Mouse (Mus musculus): ENCODE measurements at regions not wholly inside any gene's neighbourhood (a gene's known extent, or its start where the extent isn't known, plus 50 kb on each side); places are given as distances from the start of the nearest gene placed in this dataset.

DNA sequence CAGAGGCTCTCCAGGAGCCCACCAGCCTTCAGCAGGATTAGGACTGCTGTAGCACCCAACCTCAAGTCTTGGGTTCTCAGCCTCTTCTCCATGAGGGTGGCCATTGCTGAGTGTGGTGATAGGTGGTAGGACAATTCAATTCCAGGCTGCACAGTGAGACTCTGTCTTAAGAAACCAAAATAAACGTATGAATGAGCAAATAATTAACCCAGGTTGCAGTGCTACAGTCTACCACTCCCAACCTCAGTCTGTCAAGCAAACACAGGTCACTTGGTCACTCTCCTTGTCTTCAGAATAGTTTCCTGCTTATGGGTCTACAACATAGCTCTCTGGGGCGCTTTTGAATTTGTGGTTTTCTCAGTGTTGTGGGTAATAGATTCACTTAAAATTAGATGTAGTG lies 499.8 kb downstream of the Cdh26 start:
- H3K4me2 ChIP-seq (replicated peaks) = peak overlapping the region; percentile 30; the same call in 1 of the 2 replicates
- H3K9me3 ChIP-seq = no peaks in the 10 kb centered on the region
- no peak overlapping the region for H3K9ac ChIP-seq
- peak; percentile 97 for ATAC-seq
- no peaks in the 10 kb centered on the region for H3K27me3 ChIP-seq (replicated peaks)
- no peak overlapping the region for H3K4me3 ChIP-seq (replicated peaks)
- peak overlapping the region; percentile 33; the same call in 1 of the 2 replicates for H3K27ac ChIP-seq
- no peaks in the 10 kb centered on the region for H3K4me1 ChIP-seq (replicated peaks)
- H3K36me3 ChIP-seq = no peaks in the 10 kb centered on the region
- WGBS = 58% methylated on average over 2 of the region's 2 CpGs

DNA sequence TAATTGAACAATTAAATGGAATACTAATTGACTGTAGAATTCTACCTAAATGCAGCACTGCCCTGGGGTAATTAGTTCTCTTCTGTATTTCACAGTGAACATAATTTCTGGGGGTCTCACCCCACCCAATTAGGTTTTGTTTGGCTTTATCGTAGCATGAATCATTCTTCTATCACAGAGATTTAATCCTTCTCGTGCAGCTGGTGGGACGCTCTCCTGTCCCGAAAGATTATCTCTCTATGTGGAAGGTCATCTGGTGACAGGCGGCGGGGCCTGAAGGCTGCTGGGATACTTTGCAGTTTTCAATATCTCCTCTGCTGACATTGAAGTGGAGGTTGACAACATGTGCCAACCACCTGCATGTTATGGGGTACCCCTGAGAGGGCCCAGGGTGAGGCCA lies 493.8 kb upstream of the Cdh4 start:
- Histone ChIP-seq H3K4me2 (replicated peaks) (no peak overlapping the region), H3K36me3 (no peaks in the 10 kb centered on the region), H3K9me3 (no peaks in the 10 kb centered on the region), H3K9ac (no peak overlapping the region), H3K27ac (no peak overlapping the region), H3K27me3 (replicated peaks) (no peaks in the 10 kb centered on the region), H3K4me1 (replicated peaks) (no peaks in the 10 kb centered on the region), H3K4me3 (replicated peaks) (no peak overlapping the region)
- ATAC-seq = no peak
- WGBS = 84% methylated on average over 6 of the region's 6 CpGs

DNA sequence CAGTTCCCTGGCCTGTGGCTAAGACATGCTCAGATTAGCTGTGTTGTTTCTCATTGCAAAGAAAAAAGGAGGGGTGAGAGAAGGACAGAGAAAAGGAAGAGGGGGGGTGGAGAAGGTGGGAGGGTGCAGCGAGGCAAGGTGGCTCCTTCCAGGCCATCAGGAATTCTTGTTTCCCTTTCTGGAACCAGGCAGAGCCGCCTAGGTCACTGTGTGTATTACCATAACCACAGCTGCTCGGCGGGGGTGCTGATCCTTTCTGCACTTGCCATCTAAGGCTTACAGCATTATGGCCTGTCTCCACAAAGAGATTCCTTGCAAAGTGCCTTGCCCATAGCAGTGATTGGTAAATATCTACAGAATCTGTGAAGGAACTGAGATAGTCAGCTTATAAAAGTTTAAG lies 493.1 kb upstream of the Cdh4 start:
- no peak overlapping the region for H3K27ac ChIP-seq
- H3K9me3 ChIP-seq = no peaks in the 10 kb centered on the region
- H3K4me3 ChIP-seq (replicated peaks) = no peak overlapping the region
- no peak for ATAC-seq
- no peaks in the 10 kb centered on the region for H3K27me3 ChIP-seq (replicated peaks)
- no peak overlapping the region for H3K9ac ChIP-seq
- no peak overlapping the region for H3K4me2 ChIP-seq (replicated peaks)
- no peaks in the 10 kb centered on the region for H3K4me1 ChIP-seq (replicated peaks)
- no peaks in the 10 kb centered on the region for H3K36me3 ChIP-seq
- WGBS = 39% methylated on average over 4 of the region's 4 CpGs

DNA sequence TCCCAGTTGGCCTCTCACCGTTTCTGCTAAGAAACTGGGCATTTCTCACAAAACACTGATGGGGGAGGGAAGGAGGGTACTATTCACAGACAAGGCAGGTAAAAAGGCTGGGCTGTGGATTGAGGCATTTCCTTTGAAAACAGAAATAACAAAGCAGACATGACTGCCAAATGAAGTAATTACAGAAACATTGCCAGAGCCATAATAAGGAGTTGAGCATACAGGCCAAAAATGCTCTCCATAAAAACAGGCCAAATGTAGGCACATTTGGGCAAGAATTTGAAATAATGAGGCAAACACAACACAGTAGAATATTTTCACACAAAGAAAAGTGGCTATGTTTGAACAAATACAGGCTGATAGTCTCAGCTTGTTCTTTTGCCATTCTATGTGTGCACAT lies 491.9 kb upstream of the Cdh4 start:
- no peaks in the 10 kb centered on the region for H3K27me3 ChIP-seq (replicated peaks)
- ATAC-seq = no peak

DNA sequence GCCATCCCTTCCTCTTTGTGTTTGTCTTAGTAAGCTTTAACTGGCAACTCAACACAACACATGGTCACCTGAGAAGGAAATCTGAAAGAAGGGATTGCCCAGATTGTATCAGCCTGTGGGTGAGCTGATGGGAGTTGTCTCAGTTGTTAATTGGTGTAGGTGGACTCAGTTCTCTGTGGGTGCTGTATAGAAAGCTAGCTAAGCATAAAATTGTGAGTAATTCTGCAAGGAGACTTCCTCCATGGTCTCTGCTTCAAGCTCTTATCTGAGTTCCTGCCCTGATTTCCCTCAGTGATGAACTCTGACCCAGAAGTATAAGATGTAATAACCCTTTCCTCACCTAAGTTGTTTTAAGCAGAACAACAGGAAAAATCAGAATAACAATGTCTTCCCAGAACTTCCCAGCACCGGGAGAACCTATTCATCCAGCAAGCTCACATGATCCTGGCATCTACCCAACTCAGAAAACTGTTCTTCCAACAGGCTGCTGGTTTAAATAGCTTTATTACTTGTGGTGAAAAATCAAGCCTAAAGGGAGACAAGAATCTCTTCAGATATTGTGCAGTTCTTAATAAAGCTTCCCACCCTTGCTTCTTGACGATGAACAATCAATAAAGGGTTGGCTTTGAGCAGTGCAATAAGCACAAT lies 487.7 kb upstream of the Cdh4 start:
- Histone ChIP-seq H3K4me2 (replicated peaks) (no peak overlapping the region), H3K9me3 (no peaks in the 10 kb centered on the region), H3K9ac (no peak overlapping the region), H3K27ac (no peak overlapping the region), H3K4me1 (replicated peaks) (0 out of 2 replicates have a peak, but pooled peaks cover 2% of the 10 kb centered on the region), H3K36me3 (no peaks in the 10 kb centered on the region), H3K27me3 (replicated peaks) (no peaks in the 10 kb centered on the region), H3K4me3 (replicated peaks) (no peak overlapping the region)
- WGBS = 58% methylated on average over 2 of the region's 2 CpGs
- ATAC-seq = peak; percentile 71

More for the DNA sequence above, 491.9 kb upstream of the Cdh4 start:
- H3K4me3 ChIP-seq (replicated peaks) = no peak overlapping the region
- no peak overlapping the region for H3K27ac ChIP-seq
- H3K36me3 ChIP-seq = no peaks in the 10 kb centered on the region
- no peak overlapping the region for H3K4me2 ChIP-seq (replicated peaks)
- WGBS = 25% methylated on average over 1 of the region's 1 CpGs
- H3K4me1 ChIP-seq (replicated peaks) = 0 out of 2 replicates have a peak, but pooled peaks cover 2% of the 10 kb centered on the region
- no peak overlapping the region for H3K9ac ChIP-seq
- no peaks in the 10 kb centered on the region for H3K9me3 ChIP-seq

DNA sequence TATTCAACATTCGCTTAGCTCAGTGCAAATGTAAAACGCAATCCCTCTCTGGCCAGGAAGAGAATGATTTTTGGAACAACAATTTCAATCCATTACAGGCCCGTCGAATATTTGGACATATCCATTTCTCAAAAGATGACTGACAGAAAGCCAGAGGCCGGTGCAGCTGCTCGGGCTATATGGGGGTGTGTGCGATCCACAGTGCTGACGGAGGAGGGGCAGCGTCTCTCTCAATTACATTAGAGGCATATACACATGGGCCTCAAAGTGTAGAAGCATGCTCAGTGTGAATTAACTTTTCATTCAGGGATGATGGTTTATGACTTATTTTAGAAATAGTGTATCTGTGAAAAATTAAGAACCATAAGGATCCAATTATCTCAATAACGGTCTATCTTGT lies 483.4 kb upstream of the Cdh4 start:
- H3K4me3 ChIP-seq (replicated peaks) = no peak overlapping the region
- no peak for ATAC-seq
- 0 out of 2 replicates have a peak, but pooled peaks cover 2% of the 10 kb centered on the region for H3K4me1 ChIP-seq (replicated peaks)
- no peaks in the 10 kb centered on the region for H3K36me3 ChIP-seq
- 90% methylated on average over 10 of the region's 10 CpGs for WGBS
- no peaks in the 10 kb centered on the region for H3K9me3 ChIP-seq
- no peak overlapping the region for H3K27ac ChIP-seq
- no peak overlapping the region for H3K9ac ChIP-seq
- H3K27me3 ChIP-seq (replicated peaks) = no peaks in the 10 kb centered on the region
- H3K4me2 ChIP-seq (replicated peaks) = no peak overlapping the region

DNA sequence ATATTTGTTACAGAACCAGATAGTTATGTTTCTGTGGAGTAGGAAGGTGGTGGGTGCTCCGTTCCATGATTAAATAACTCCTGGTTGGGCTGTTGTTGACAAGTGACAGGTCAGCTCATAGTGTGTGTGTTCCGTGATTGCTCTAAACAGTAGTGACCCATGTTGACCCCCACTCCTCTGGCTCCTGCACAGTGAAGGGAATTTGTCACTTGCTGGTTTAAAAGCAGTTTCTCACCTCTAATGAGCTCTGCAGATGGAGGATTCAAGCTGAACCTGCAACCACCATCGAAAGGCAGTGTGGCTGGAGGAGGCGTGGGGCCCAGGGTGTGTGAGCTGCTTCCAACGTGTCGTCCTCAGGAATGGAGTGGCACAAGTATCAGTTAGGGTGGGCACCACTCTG lies 482.6 kb upstream of the Cdh4 start:
- 47% methylated on average over 6 of the region's 6 CpGs for WGBS
- ATAC-seq = no peak
- H3K27me3 ChIP-seq (replicated peaks) = no peaks in the 10 kb centered on the region
- H3K36me3 ChIP-seq = no peaks in the 10 kb centered on the region
- no peak overlapping the region for H3K4me2 ChIP-seq (replicated peaks)
- no peak overlapping the region for H3K27ac ChIP-seq
- 0 out of 2 replicates have a peak, but pooled peaks cover 2% of the 10 kb centered on the region for H3K4me1 ChIP-seq (replicated peaks)
- no peak overlapping the region for H3K9ac ChIP-seq
- no peaks in the 10 kb centered on the region for H3K9me3 ChIP-seq
- no peak overlapping the region for H3K4me3 ChIP-seq (replicated peaks)

DNA sequence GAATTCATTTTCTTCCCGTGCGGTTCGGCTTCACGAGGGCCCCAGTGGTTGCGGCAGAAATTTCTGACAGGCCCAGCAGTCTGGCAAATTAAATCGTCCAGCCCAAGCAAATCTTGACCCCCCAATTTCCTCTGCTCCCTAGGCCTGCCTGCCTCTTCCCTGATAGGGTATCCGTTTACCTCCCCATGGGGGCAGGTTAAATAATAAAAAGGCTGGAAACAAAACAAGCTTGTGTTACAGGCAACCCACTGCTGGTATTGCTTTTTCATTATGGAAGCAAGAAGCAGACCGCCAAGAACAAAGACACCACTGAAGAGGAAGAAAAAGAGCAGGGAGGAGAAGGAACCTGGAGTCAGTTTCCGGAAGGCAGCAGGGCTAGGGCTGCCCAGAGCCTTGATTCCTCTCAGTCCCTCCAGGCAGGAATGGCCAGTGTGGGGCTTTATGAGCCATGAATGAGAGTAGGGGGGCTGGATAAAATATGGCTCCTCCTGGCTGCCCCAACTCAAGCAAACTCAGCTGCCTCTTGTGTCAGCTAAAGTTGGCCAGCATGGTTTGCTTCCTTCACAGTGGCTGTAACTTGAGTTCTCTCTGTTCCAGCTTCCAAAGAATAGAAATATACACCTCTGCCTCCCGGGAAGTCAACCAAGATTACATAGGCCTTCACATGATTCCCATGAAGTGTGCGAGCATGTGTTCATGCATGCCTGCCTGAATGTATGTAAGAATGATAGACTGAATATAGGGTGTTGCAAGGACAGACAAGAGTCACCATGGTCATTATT lies 474.5 kb upstream of the Cdh4 start:
- H3K36me3 ChIP-seq = no peaks in the 10 kb centered on the region
- no peak overlapping the region for H3K9ac ChIP-seq
- no peak overlapping the region for H3K27ac ChIP-seq
- H3K27me3 ChIP-seq (replicated peaks) = no peaks in the 10 kb centered on the region
- ATAC-seq = no peak
- no peak overlapping the region for H3K4me2 ChIP-seq (replicated peaks)
- H3K9me3 ChIP-seq = no peaks in the 10 kb centered on the region
- no peaks in the 10 kb centered on the region for H3K4me1 ChIP-seq (replicated peaks)
- WGBS = 82% methylated on average over 11 of the region's 11 CpGs
- no peak overlapping the region for H3K4me3 ChIP-seq (replicated peaks)

DNA sequence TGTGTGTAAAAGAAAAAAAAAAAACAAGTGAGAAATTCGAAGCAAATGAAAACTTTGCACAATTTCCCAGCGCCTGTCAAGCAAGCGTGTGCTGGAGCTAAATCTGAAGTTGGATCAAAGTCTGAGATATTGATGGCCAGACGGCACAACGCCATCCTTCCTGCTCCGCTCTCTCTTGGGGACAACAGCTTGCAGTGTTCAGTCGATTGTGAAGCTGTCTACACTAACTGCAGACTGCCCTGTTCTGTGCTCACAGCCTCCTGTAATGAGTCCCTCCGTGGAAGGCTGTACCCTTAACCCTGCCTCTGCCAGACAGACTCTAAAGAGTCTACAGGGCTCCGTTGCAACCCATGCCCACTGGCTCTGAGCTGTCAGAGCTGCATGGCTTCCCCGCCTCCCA lies 472.5 kb upstream of the Cdh4 start:
- no peak overlapping the region for H3K4me3 ChIP-seq (replicated peaks)
- H3K36me3 ChIP-seq = no peaks in the 10 kb centered on the region
- H3K9ac ChIP-seq = no peak overlapping the region
- no peaks in the 10 kb centered on the region for H3K9me3 ChIP-seq
- no peaks in the 10 kb centered on the region for H3K4me1 ChIP-seq (replicated peaks)
- 73% methylated on average over 10 of the region's 10 CpGs for WGBS
- H3K27ac ChIP-seq = no peak overlapping the region
- no peak overlapping the region for H3K4me2 ChIP-seq (replicated peaks)
- no peak for ATAC-seq
- no peaks in the 10 kb centered on the region for H3K27me3 ChIP-seq (replicated peaks)

DNA sequence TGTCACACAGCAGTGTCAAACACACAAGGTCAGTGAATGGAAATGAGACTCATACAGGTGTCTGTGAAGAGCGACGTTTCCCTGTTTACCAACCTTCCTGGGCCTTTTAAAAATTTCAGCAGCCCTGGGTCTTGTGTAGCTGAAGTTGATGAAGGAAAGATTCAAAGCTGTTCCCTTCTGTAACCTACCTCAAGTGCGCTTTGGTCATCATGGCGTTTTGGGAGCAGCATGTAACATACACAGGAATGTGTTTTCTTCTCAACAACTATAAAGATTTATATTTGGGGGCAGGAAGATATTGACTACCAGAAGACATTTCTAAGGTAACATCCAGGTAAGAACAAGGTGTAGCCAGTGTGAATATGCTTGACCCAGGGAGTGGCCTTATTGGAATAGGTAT lies 466.9 kb upstream of the Cdh4 start:
- WGBS = 90% methylated on average over 4 of the region's 4 CpGs

DNA sequence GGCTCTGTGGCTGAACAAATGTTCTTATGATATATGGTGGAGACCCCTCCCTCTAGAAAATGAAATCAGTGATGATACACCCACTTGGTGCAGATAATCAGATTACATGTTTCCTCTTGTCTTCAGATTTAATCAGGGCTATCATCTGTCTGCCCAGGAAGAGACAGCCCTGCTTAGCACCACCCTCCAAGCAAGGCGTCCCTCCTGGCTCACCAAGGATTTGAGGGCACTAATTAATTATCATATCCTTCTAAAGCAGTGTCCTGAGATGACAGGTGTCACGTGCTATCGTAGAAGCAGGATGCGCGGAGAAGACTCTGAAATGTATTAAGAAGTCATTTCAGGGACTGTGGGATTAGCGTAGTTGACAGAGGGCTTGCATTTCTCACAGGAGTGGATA lies 466.2 kb upstream of the Cdh4 start:
- WGBS = 74% methylated on average over 6 of the region's 6 CpGs
- Histone ChIP-seq H3K9me3 (no peaks in the 10 kb centered on the region), H3K36me3 (no peaks in the 10 kb centered on the region)

More for the DNA sequence above, 466.9 kb upstream of the Cdh4 start:
- H3K4me1 ChIP-seq (replicated peaks) = no peaks in the 10 kb centered on the region
- no peak overlapping the region for H3K9ac ChIP-seq
- ATAC-seq = no peak
- no peak overlapping the region for H3K27ac ChIP-seq
- no peak overlapping the region for H3K4me3 ChIP-seq (replicated peaks)
- no peaks in the 10 kb centered on the region for H3K9me3 ChIP-seq
- H3K27me3 ChIP-seq (replicated peaks) = no peaks in the 10 kb centered on the region
- no peaks in the 10 kb centered on the region for H3K36me3 ChIP-seq
- no peak overlapping the region for H3K4me2 ChIP-seq (replicated peaks)

DNA sequence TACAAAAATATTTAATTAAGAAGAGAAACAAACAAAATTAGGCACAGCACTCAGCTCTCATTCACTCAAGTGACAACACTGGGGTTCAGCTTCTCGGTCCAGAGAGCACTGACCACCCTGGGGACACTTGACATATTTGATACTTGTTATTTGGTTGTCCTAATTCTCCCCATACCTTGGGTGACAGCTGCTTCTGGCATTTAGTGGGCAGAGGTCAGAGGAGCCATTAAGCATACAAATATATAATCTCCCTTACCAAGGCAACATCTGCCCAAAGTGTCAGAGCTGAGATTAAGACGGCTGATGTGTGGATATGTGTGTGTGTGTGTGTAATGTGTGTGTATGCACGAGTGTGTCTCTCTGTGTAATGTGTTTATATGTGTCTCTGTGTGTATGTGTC lies 465.7 kb upstream of the Cdh4 start:
- Histone ChIP-seq H3K4me2 (replicated peaks) (no peak overlapping the region), H3K9me3 (no peaks in the 10 kb centered on the region), H3K27me3 (replicated peaks) (no peaks in the 10 kb centered on the region), H3K27ac (no peak overlapping the region), H3K36me3 (no peaks in the 10 kb centered on the region), H3K4me1 (replicated peaks) (no peaks in the 10 kb centered on the region), H3K4me3 (replicated peaks) (no peak overlapping the region), H3K9ac (no peak overlapping the region)
- WGBS = 70% methylated on average over 3 of the region's 3 CpGs
- ATAC-seq = no peak

More for the DNA sequence above, 466.2 kb upstream of the Cdh4 start:
- H3K4me2 ChIP-seq (replicated peaks) = no peak overlapping the region
- no peak overlapping the region for H3K27ac ChIP-seq
- ATAC-seq = no peak
- H3K4me1 ChIP-seq (replicated peaks) = no peaks in the 10 kb centered on the region
- no peak overlapping the region for H3K9ac ChIP-seq
- H3K27me3 ChIP-seq (replicated peaks) = no peaks in the 10 kb centered on the region
- H3K4me3 ChIP-seq (replicated peaks) = no peak overlapping the region

DNA sequence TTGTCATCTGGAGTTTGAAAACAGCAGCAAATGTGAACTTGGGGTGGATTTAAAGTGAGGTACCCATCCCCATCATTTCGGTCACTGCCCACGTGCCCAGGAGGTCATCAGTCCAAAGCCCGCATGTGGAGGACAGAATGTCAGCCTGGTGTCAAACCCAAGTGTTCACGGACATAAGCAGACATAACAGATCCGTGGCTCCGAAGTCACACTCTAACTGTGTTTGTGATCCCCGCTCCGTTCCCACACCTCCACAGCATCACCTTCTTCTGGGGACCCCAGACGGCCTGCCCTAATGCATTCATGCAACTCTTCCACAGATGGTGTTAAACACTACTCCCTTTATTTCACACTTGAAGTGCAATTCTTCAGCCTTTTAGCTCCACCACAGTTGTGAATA lies 462.8 kb upstream of the Cdh4 start:
- 91% methylated on average over 9 of the region's 9 CpGs for WGBS
- Histone ChIP-seq H3K4me3 (replicated peaks) (no peak overlapping the region), H3K9me3 (no peaks in the 10 kb centered on the region), H3K27me3 (replicated peaks) (no peaks in the 10 kb centered on the region), H3K36me3 (no peaks in the 10 kb centered on the region), H3K4me1 (replicated peaks) (0 out of 2 replicates have a peak, but pooled peaks cover 4% of the 10 kb centered on the region), H3K27ac (no peak overlapping the region), H3K4me2 (replicated peaks) (no peak overlapping the region), H3K9ac (no peak overlapping the region)
- no peak for ATAC-seq
